Mouse (Mus musculus): ENCODE data around the gene Pla2g16.
A peak's percentile ranks its signal among the peaks of the same experiment; 100 is the strongest.

Pla2g16 gene

DNA sequence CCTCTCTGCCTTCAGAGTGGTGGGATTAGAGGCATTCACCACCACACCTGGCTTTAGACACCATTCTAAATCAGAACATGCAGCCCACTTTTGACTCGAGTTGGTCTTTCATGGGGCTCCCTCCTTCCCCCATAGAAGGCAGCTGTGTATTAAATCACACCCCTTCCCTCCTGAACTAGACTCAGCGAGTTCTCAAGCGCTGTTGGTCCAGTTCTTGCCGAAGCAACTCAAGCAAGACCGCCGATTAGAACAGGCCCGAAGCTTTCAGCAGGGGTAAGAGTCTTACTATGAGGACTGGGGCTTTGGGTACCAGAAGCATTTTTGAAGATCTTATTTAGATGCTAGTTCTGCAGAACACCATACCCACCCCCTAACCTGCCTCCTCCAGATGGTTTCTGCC is 55.9 kb downstream of the Pla2g16 start:
- DNase-seq (ENCODE audit: low read depth) = no peak

GRCm38 (mm10) chr19:7616231-7616930 is 59.1 kb downstream of the Pla2g16 start:
- DNase-seq (ENCODE audit: low read depth) = no peak

DNA sequence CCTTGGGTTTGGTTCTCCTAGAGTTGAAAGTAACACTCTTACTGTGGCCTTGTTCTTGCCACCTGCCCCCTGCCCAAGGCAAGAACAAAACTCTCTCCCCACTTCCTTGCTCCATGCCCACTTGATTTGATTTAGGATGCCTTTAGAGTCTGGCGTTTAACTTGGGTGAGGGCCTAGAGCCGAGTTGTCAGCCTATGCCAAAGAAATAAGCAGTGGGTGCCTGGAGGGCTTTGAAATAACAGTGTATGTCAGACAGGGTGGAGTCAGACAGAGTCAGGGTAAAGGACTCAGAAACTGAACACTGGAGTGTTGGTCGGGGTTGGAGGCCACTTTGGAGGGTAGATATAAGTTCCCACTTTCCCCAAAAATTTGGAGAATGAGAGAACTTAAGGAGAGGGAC is 59.8 kb downstream of the Pla2g16 start:
- DNase-seq (ENCODE audit: low read depth) = no peak

GRCm38 (mm10) chr19:7617696-7618095 is 60.4 kb downstream of the Pla2g16 start:
- peak; percentile 65 for DNase-seq (ENCODE audit: low read depth)

GRCm38 (mm10) chr19:7633021-7633420 is 75.8 kb downstream of the Pla2g16 start:
- no peak for DNase-seq (ENCODE audit: low read depth)

- no peak for DNase-seq (ENCODE audit: low read depth)
Measured at GRCm38 (mm10) chr19:7633786-7634185, 76.5 kb downstream of the Pla2g16 start.
